Mouse (Mus musculus): ENCODE measurements around the gene Wsb1. TPM values are rescaled to one million over a fixed set of nuclear protein-coding genes. Genes with fewer than 3 reads are reported as not detected.
A peak's percentile ranks its signal among the peaks of the same experiment; 100 is the strongest.

Gene Wsb1
- total and polyA plus RNA-seq, 3 experiments: 84.1 to 129 (median 104) TPM

GRCm38 (mm10) chr11:79252881-79253541 is 1.5 kb downstream of the Wsb1 start:
- peaks cover 44% of the 10 kb centered on the region for H3K79me2 ChIP-seq (replicated peaks; ENCODE audit: control insufficient read depth, extremely low read depth, insufficient read depth, poor library complexity, severe bottlenecking)
- H3K4me1 ChIP-seq (ENCODE audit: control insufficient read depth in 1 of 2, insufficient read depth in 2 of 2): peaks cover 11 to 33% of the 10 kb centered on the region in 2 experiments; a peak in 3 of 4 replicates
- H3K9ac ChIP-seq (ENCODE audit: insufficient read depth, low read depth): peak overlapping the region; percentile 90
- peaks cover 9% of the 10 kb centered on the region for H3K27me3 ChIP-seq (replicated peaks)
- H3K27ac ChIP-seq (ENCODE audit: insufficient read depth, low read depth): peak overlapping the region; percentile 84
- dilution Hi-C loops (cut with MboI; ENCODE audit: extremely low pct_ligation_motif_present, extremely low pct_unique_long_range_greater_than_20kb, low sequenced_read_pairs): no loop called here
- H3K9me3 ChIP-seq (replicated peaks; ENCODE audit: low read length): no peaks in the 10 kb centered on the region
- peak overlapping the region; percentile 96 for H3K4me2 ChIP-seq (ENCODE audit: insufficient read depth, low read depth, poor library complexity, severe bottlenecking)
- TF ChIP-seq ZKSCAN1 (IDR thresholded peaks at IDR 0.05; ENCODE audit: borderline replicate concordance, low read depth, low read length) (no peak), SIN3A (IDR thresholded peaks at IDR 0.05; ENCODE audit: low read length) (peak; percentile 79; the same call in 1 of the 2 replicates), EP300 (IDR thresholded peaks at IDR 0.05; ENCODE audit: low read length) (peak; percentile 85; the same call in 1 of the 2 replicates), RCOR1 (conservative IDR thresholded peaks at IDR 0.05; ENCODE audit: low read depth, low read length) (no peak), USF2 (conservative IDR thresholded peaks at IDR 0.05; ENCODE audit: low read depth, low read length) (no peak), MYC (IDR thresholded peaks at IDR 0.05; ENCODE audit: low read depth, low read length) (no peak), NRF1 (IDR thresholded peaks at IDR 0.05; ENCODE audit: low read depth, low read length) (no peak), RAD21 (IDR thresholded peaks at IDR 0.05; ENCODE audit: low read depth, low read length) (no peak), JUND (conservative IDR thresholded peaks at IDR 0.05; ENCODE audit: low read depth, low read length) (peak; percentile 93), TBP (conservative IDR thresholded peaks at IDR 0.05; ENCODE audit: low read depth, low read length) (peak; percentile 71), MEF2A (IDR thresholded peaks at IDR 0.05; ENCODE audit: borderline replicate concordance, low read depth, low read length) (peak; percentile 73; the same call in 1 of the 2 replicates), CTCF (conservative IDR thresholded peaks at IDR 0.05 in 1 of 2, IDR thresholded peaks at IDR 0.05 in 1 of 2; ENCODE audit: low read depth in 2 of 2, low read length in 2 of 2) (no peak), POLR2A (IDR thresholded peaks at IDR 0.05; ENCODE audit: low read depth, low read length) (peak; percentile 50; the same call in 1 of the 2 replicates), PAX5 (IDR thresholded peaks at IDR 0.05; ENCODE audit: low read length) (no peak), ELF1 (IDR thresholded peaks at IDR 0.05; ENCODE audit: low read depth, low read length) (peak; percentile 31; the same call in 1 of the 2 replicates), ZC3H11A (IDR thresholded peaks at IDR 0.05; ENCODE audit: low read depth, low read length) (no peak), MAFK (IDR thresholded peaks at IDR 0.05; ENCODE audit: insufficient replicate concordance, low read length) (peak; percentile 97), MXI1 (IDR thresholded peaks at IDR 0.05; ENCODE audit: low read depth, low read length) (peak; percentile 14; the same call in 1 of the 2 replicates), NELFE (IDR thresholded peaks at IDR 0.05; ENCODE audit: low read depth, low read length) (no peak), MAZ (IDR thresholded peaks at IDR 0.05; ENCODE audit: low read depth, low read length) (no peak), JUN (IDR thresholded peaks at IDR 0.05; ENCODE audit: insufficient read depth, low read depth, low read length) (peak; percentile 86), TCF12 (IDR thresholded peaks at IDR 0.05; ENCODE audit: low read depth, low read length) (peak; percentile 14; the same call in 1 of the 2 replicates), GABPA (IDR thresholded peaks at IDR 0.05; ENCODE audit: insufficient replicate concordance, low read depth, low read length) (no peak), ZNF384 (IDR thresholded peaks at IDR 0.05; ENCODE audit: low read depth, low read length) (peak; percentile 98), ETS1 (conservative IDR thresholded peaks at IDR 0.05; ENCODE audit: low read depth, low read length) (peak; percentile 71), HCFC1 (IDR thresholded peaks at IDR 0.05; ENCODE audit: low read depth, low read length) (no peak; the same call in 1 of the 2 replicates), BHLHE40 (IDR thresholded peaks at IDR 0.05; ENCODE audit: low read depth, low read length) (peak; percentile 59), UBTF (IDR thresholded peaks at IDR 0.05; ENCODE audit: low read depth, low read length) (no peak), E2F4 (IDR thresholded peaks at IDR 0.05; ENCODE audit: insufficient replicate concordance, low read depth, low read length) (no peak), USF1 (IDR thresholded peaks at IDR 0.05; ENCODE audit: low read depth, low read length) (no peak), IRF4 (IDR thresholded peaks at IDR 0.05; ENCODE audit: low read depth, low read length) (peak; percentile 91), ZMIZ1 (IDR thresholded peaks at IDR 0.05; ENCODE audit: low read depth, low read length) (no peak)
- peak; percentile 81 for DNase-seq (ENCODE audit: extremely low read depth)
- peaks cover 19 to 36% of the 10 kb centered on the region in 2 experiments for H3K36me3 ChIP-seq (replicated peaks in 1 of 2; ENCODE audit: control insufficient read depth in 1 of 2, insufficient read depth in 1 of 2, low read length in 1 of 2)
- in situ Hi-C loops (cut with MboI; ENCODE audit: low pct_ligation_motif_present, low pct_unique_long_range_greater_than_20kb, low sequenced_read_pairs): no loop called here
- peak overlapping the region; percentile 77 to 91 (median 86) for H3K4me3 ChIP-seq (replicated peaks in 1 of 3; ENCODE audit: low read depth in 2 of 3, low read length in 2 of 3, poor library complexity in 1 of 3)
